Mouse (Mus musculus): Measurements from ENCODE around the gene Clec4e. TPM values are rescaled to one million over a fixed set of nuclear protein-coding genes. Genes with fewer than 3 reads are reported as not detected.

Clec4e gene
- polyA plus RNA-seq, 2 experiments from 2014 or later = not detected

Other genes starting within 250 kb of the Clec4e start
- gene Clec4b1, start 239.9 kb downstream of the Clec4e start, polyA plus RNA-seq (2017; shearing (Covaris generic)) = not detected
- not detected for gene Clec4a2, start 183.4 kb downstream of the Clec4e start, polyA plus RNA-seq (2017; shearing (Covaris generic))
- not detected for gene Clec4b2, start 117.0 kb downstream of the Clec4e start, polyA plus RNA-seq (2017; shearing (Covaris generic))
- gene Clec4n, start 60.0 kb downstream of the Clec4e start, polyA plus RNA-seq (2017; shearing (Covaris generic)) = 1 to 10 TPM in 1 of 2 experiments, under 1 TPM in 1; 0.45 to 1.2 TPM
- not detected for gene Clec4d, start 27.8 kb downstream of the Clec4e start, polyA plus RNA-seq (2017; shearing (Covaris generic))
- gene Vmn2r19, start 18.5 kb upstream of the Clec4e start, polyA plus RNA-seq (2017; shearing (Covaris generic)) = not detected
- gene Vmn2r20, start 128.2 kb upstream of the Clec4e start, polyA plus RNA-seq (2017; shearing (Covaris generic)) = under 1 TPM in 1 of 2 experiments, not detected in 1; 0.04 TPM
- gene Vmn2r21, start 243.5 kb upstream of the Clec4e start, polyA plus RNA-seq (2017; shearing (Covaris generic)) = not detected

Data from activated CD4-positive, CD25-positive, alpha-beta regulatory T cell, adult 4 months (primary cell).